ENCODE assay signal across 8 mouse cellular contexts in the genomic region with DNA sequence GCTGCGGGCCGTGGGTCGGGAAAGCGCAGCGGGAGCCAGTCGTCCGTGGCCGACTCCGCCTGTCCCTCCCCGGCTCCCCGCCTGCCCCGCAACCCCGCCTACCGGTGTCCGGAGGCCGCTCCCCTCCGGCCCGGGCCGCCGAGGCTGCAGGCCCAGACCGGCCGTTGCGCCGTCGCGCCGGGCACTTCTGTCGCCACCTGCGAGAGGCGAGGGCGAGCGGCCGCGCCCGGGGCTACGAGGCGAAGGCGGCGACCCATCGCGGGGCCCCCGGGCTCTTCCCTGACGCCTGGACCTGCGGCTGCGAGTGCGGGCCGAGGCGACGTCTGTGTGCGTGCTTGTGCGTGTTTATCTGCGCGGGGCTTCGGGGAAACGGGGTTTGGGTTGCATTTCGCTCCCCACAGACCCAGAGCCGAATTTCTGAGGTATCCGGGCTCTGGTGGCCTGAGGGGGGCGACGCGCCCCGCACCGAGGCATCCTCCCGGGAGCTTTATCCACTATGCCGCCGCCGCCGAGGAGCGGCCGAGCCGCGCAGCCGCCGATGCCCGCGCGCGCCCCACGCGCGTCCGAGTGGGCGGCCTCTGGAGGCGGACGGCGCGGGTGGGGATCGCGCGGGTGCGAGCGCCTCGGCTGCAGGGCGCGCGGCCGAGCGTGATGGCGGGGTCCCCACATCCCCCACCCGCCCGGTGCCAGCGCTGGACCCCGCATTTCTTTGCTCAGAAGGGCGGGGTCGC. TPM values are rescaled to one million over a fixed set of nuclear protein-coding genes. Genes with fewer than 3 reads are reported as not detected.
DNase-seq lines count a peak whose midpoint lies in the region; ATAC-seq lines count a peak whose summit lies in the region.

No protein-coding gene starts in this region.

- peak overlapping the region; percentile 98 for H3K27ac ChIP-seq in midbrain, embryonic 11.5 days (ENCODE audit: low read depth, low read length)

- DNase-seq in lung, adult 18-20 months = peak; percentile 87 to 89
- DNase-seq in lung, postnatal 36 days = no peak
- peak; percentile 82 for DNase-seq in MN1 (ENCODE audit: low spot score)
- DNase-seq in embryo, embryonic 11.5 days (ENCODE audit: low read depth, low spot score) = peak; percentile 51
- DNase-seq in left cerebral cortex, postnatal 25 days (ENCODE audit: low spot score in 2 of 2) = peak; percentile 52 to 83
- no peak for DNase-seq in midbrain, embryonic 11.5 days (ENCODE audit: low spot score, missing footprints)
- no peak for DNase-seq in T-cell, adult 2 months (ENCODE audit: low spot score)

- peak overlapping the region; percentile 97 for H3K9ac ChIP-seq in midbrain, embryonic 11.5 days (ENCODE audit: low read length)

- peak overlapping the region; percentile 88 for H3K4me3 ChIP-seq in midbrain, embryonic 11.5 days (ENCODE audit: low read depth, low read length)

- ATAC-seq in granulocyte monocyte progenitor cell, adult 5-6 weeks (replicated peaks; ENCODE audit: poor library complexity, severe bottlenecking) = peak; percentile 40
- peak; percentile 80 for ATAC-seq in midbrain, embryonic 11.5 days (ENCODE audit: low FRiP score)

- peaks cover 21% of the 10 kb centered on the region for H3K4me1 ChIP-seq in midbrain, embryonic 11.5 days (ENCODE audit: control insufficient read depth, insufficient read depth, low read length)

- H3K27me3 ChIP-seq in midbrain, embryonic 11.5 days (ENCODE audit: control insufficient read depth, insufficient read depth, low read length) = no peaks in the 10 kb centered on the region

- WGBS in midbrain, embryonic 11.5 days = under 1% methylated on average over 93 of the region's 105 CpGs

- intact Hi-C loops in left cerebral cortex, postnatal 25 days (cut with DNase I) = loop anchor here (2.0 to 5.0 kb wide), 2 partner anchors 19 to 174 kb away; partner anchors contain the start of gene Dnttip2

- H3K9me3 ChIP-seq in midbrain, embryonic 11.5 days (ENCODE audit: control insufficient read depth, low read length) = no peaks in the 10 kb centered on the region

- H3K36me3 ChIP-seq in midbrain, embryonic 11.5 days (ENCODE audit: control insufficient read depth, insufficient read depth, low read length) = no peaks in the 10 kb centered on the region

- peak overlapping the region; percentile 71 for H3K4me2 ChIP-seq in midbrain, embryonic 11.5 days

RNA-seq across cellular contexts. Expression of gene Bcar3, which starts 0.5 kb away (rescaled TPM):
- not detected in 2 replicates for total RNA-seq in granulocyte monocyte progenitor cell, adult 5-6 weeks (2014; fragmentation: Nextera tagmentation)
- total RNA-seq in granulocyte monocyte progenitor cell, adult 5-6 weeks (2017) = 0.77 and 0.86 TPM in 2 replicates
- total RNA-seq in left cerebral cortex, postnatal 25 days (2021) = 10 to 100 TPM; 16.1 TPM
- polyA plus RNA-seq in midbrain, embryonic 11.5 days (2014; fragmentation: Nextera tagmentation; extraction: Ambion mirVana) = 16.6 and 16.7 TPM in 2 replicates

RNA-seq across cellular contexts. Expression of gene Dnttip2, which starts 19.2 kb away (rescaled TPM):
- total RNA-seq in granulocyte monocyte progenitor cell, adult 5-6 weeks (2014; fragmentation: Nextera tagmentation) = 89.0 and 109 TPM in 2 replicates
- total RNA-seq in granulocyte monocyte progenitor cell, adult 5-6 weeks (2017) = 109 and 114 TPM in 2 replicates
- 10 to 100 TPM; 27.1 to 30.3 TPM for total RNA-seq in left cerebral cortex, postnatal 25 days (2021)
- polyA plus RNA-seq in midbrain, embryonic 11.5 days (2014; fragmentation: Nextera tagmentation; extraction: Ambion mirVana) = 96.8 and 104 TPM in 2 replicates

RNA-seq across cellular contexts. Expression of gene Gclm, which starts 48.0 kb away (rescaled TPM):
- total RNA-seq in granulocyte monocyte progenitor cell, adult 5-6 weeks (2014; fragmentation: Nextera tagmentation) = 74.4 and 94.6 TPM in 2 replicates
- total RNA-seq in granulocyte monocyte progenitor cell, adult 5-6 weeks (2017) = 37.8 and 46.7 TPM in 2 replicates
- 10 to 100 TPM; 62.6 to 79.5 TPM for total RNA-seq in left cerebral cortex, postnatal 25 days (2021)
- polyA plus RNA-seq in midbrain, embryonic 11.5 days (2014; fragmentation: Nextera tagmentation; extraction: Ambion mirVana) = 56.7 and 61.0 TPM in 2 replicates

Comparison
In these comparisons a context has a peak if more than half of its experiments do, and no peak if none do; other contexts are left out.
1. DNase-seq: peak in lung, adult 18-20 months (2 of 2), MN1 (single experiment), embryo, embryonic 11.5 days (single experiment) and left cerebral cortex, postnatal 25 days (2 of 2); none in lung, postnatal 36 days (single experiment), midbrain, embryonic 11.5 days (single experiment) and T-cell, adult 2 months (single experiment).
2. RNA of gene Bcar3, which starts 0.5 kb away (total RNA-seq): 16.1 TPM in left cerebral cortex, postnatal 25 days; 0.77 to 0.86 TPM in granulocyte monocyte progenitor cell, adult 5-6 weeks; every median in the first group is over 4 times any median in the second.